Mouse (Mus musculus): ENCODE measurements around the gene Wnt5a.

- no peak for TF ChIP-seq CTCF (conservative IDR thresholded peaks at IDR 0.05; ENCODE audit: low read length)
- no peak for TF ChIP-seq POU5F1 (IDR thresholded peaks at IDR 0.05; ENCODE audit: borderline replicate concordance, low read length)
These were observed 1.9 kb downstream of the Wnt5a start for GRCm38 (mm10) chr14:28506376-28506831.

All from E14TG2a.4 (cell line).